Mouse (Mus musculus): Measurements from ENCODE around the gene Galc.

- TF ChIP-seq CTCF (IDR thresholded peaks at IDR 0.05; ENCODE audit: control insufficient read depth, insufficient read depth, insufficient read length) (no peak), USF1 (IDR thresholded peaks at IDR 0.05; ENCODE audit: low read depth) (no peak), MYOD1 (IDR thresholded peaks at IDR 0.05; ENCODE audit: control insufficient read depth, insufficient read length, low read depth) (no peak)
Observed at GRCm38 (mm10) chr12:98189096-98189495, 70.2 kb downstream of the Galc start.
